Mouse (Mus musculus): ENCODE measurements around the gene Gm13083. TPM values are rescaled to one million over a fixed set of nuclear protein-coding genes. Genes with fewer than 3 reads are reported as not detected.
"Not testable (repeated sequence)": the region's sequence is repeated elsewhere in the genome, so short reads cannot be mapped to it uniquely, and the experiment has no call there.

Gene Gm13083
- not detected in 2 replicates for polyA plus RNA-seq (2016; fragmentation: Nextera tagmentation; extraction: Ambion mirVana)

DNA sequence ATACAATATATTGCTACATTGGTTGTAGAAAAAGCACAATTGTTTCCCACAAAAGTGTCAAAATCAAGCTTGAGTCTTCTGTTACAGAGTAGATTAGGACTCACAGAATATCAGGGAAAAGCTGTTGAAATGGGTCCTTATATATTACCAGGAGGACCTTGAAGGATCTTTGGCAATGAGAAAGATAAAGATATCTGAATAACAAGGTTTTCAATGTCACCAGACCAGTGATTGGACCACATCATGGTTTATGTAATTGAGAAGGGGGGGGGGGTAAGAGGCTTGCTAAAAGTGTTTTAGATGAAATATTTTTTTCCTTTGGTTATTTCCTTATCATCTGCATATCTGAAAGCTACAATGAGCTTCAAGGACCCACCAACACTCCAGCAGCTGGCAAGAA, at the start of gene Gm13083:
Gene Gm13083, plus strand, starts transcription at position 301 of the 400 bp plus-strand sequence.
- H3K4me3 ChIP-seq; H3K27me3 ChIP-seq (ENCODE audit: poor library complexity, severe bottlenecking); H3K4me1 ChIP-seq; H3K36me3 ChIP-seq (replicated peaks); H3K27ac ChIP-seq; DNase-seq (ENCODE audit: extremely low spot score, low spot score): not testable (repeated sequence)
- H3K9me3 ChIP-seq: peaks cover 38% of the 10 kb centered on the region

- WGBS: 91% methylated on average over 9 of the region's 9 CpGs
- not testable (repeated sequence) for DNase-seq (ENCODE audit: extremely low spot score, low spot score); H3K36me3 ChIP-seq (replicated peaks); H3K27ac ChIP-seq; H3K4me3 ChIP-seq; H3K27me3 ChIP-seq (ENCODE audit: poor library complexity, severe bottlenecking); H3K4me1 ChIP-seq
- H3K9me3 ChIP-seq: peaks cover 22% of the 10 kb centered on the region
Observed at GRCm38 (mm10) chr4:143611927-143612326, 2.9 kb upstream of the Gm13083 start.

DNA sequence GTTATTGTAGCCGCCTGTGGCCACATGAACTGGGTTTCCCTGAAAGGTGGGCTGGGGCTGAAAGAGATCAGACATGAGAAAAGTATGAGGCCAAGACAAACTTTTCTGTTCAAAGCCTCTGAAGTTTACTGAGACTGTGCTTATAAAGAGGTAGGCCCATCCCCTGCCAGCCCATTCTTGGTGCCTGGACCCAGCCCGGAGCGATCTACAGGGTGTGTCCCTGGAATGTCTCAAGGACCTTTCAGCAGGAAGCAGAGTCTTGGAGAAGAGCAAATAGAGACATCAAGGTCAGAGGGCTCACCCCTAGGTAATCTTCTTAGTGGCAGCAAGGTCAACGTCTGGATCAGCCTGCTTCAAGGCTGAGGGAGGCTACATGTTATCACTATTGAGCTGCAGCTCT, 3.3 kb downstream of the Gm13083 start:
- not testable (repeated sequence) for H3K27ac ChIP-seq; H3K4me1 ChIP-seq; H3K36me3 ChIP-seq (replicated peaks); DNase-seq (ENCODE audit: extremely low spot score, low spot score); H3K4me3 ChIP-seq; H3K27me3 ChIP-seq (ENCODE audit: poor library complexity, severe bottlenecking)
- WGBS: 87% methylated on average over 4 of the region's 4 CpGs
- H3K9me3 ChIP-seq: peaks cover 55% of the 10 kb centered on the region

- not testable (repeated sequence) for H3K4me3 ChIP-seq; H3K27ac ChIP-seq; H3K36me3 ChIP-seq (replicated peaks); H3K4me1 ChIP-seq; DNase-seq (ENCODE audit: extremely low spot score, low spot score); H3K27me3 ChIP-seq (ENCODE audit: poor library complexity, severe bottlenecking)
- peaks cover 40% of the 10 kb centered on the region for H3K9me3 ChIP-seq
Observed at GRCm38 (mm10) chr4:143657146-143657545, 42.3 kb downstream of the Gm13083 start, which contains the start of gene Gm13088. Gene Gm13088, minus strand, starts transcription at chr4:143657246.

Other genes starting within 250 kb of the Gm13083 start
- gene Pramel1, start 220.6 kb upstream of the Gm13083 start, polyA plus RNA-seq (2016; fragmentation: Nextera tagmentation; extraction: Ambion mirVana): not detected in 2 replicates
- 16.4 and 17.2 TPM in 2 replicates for gene Pramef8, start 202.6 kb upstream of the Gm13083 start, polyA plus RNA-seq (2016; fragmentation: Nextera tagmentation; extraction: Ambion mirVana)
- not detected in 2 replicates for gene Oog4, start 164.7 kb upstream of the Gm13083 start, polyA plus RNA-seq (2016; fragmentation: Nextera tagmentation; extraction: Ambion mirVana)
- gene Gm13043, start 103.7 kb upstream of the Gm13083 start, polyA plus RNA-seq (2016; fragmentation: Nextera tagmentation; extraction: Ambion mirVana): not detected in 2 replicates
- gene Gm13040, start 79.0 kb upstream of the Gm13083 start, polyA plus RNA-seq (2016; fragmentation: Nextera tagmentation; extraction: Ambion mirVana): not detected in 2 replicates
- not detected in 2 replicates for gene BC080695, start 63.3 kb upstream of the Gm13083 start, polyA plus RNA-seq (2016; fragmentation: Nextera tagmentation; extraction: Ambion mirVana)
- not detected in 2 replicates for gene Gm13057, start 63.3 kb upstream of the Gm13083 start, polyA plus RNA-seq (2016; fragmentation: Nextera tagmentation; extraction: Ambion mirVana)
- gene Gm13088, start 42.2 kb downstream of the Gm13083 start, polyA plus RNA-seq (2016; fragmentation: Nextera tagmentation; extraction: Ambion mirVana): not detected in 2 replicates
- not detected in 2 replicates for gene Gm13089, start 87.7 kb downstream of the Gm13083 start, polyA plus RNA-seq (2016; fragmentation: Nextera tagmentation; extraction: Ambion mirVana)
- gene Gm13078, start 104.5 kb downstream of the Gm13083 start, polyA plus RNA-seq (2016; fragmentation: Nextera tagmentation; extraction: Ambion mirVana): not detected in 2 replicates
- not detected in 2 replicates for gene Gm13023, start 174.3 kb downstream of the Gm13083 start, polyA plus RNA-seq (2016; fragmentation: Nextera tagmentation; extraction: Ambion mirVana)
- not detected in 2 replicates for gene Gm13084, start 201.1 kb downstream of the Gm13083 start, polyA plus RNA-seq (2016; fragmentation: Nextera tagmentation; extraction: Ambion mirVana)
- gene Gm13103, start 231.5 kb downstream of the Gm13083 start, polyA plus RNA-seq (2016; fragmentation: Nextera tagmentation; extraction: Ambion mirVana): not detected in 2 replicates